Mouse (Mus musculus) CH12.LX (cell line): Measurements from ENCODE around the gene Gm32742.

Source experiments
- CTCF ChIP-seq, 2 experiments: IDR thresholded peaks in 1 of 2; conservative IDR thresholded peaks in 1 of 2; 2 replicates each; pipeline ENCODE4 v1.5.1; 2011 to 2012; ENCODE audit warnings: low read depth in 2 of 2, low read length in 2 of 2, improper control_type of control experiment in 1 of 2, inconsistent platforms in 1 of 2, mild to moderate bottlenecking in 1 of 2, moderate library complexity in 1 of 2
- EP300 ChIP-seq: IDR thresholded peaks from 2 replicates; pipeline ENCODE4 v1.6.1; 2011; ENCODE audit warnings: low read length, improper control_type of control experiment
- ETS1 ChIP-seq: conservative IDR thresholded peaks from 2 replicates; pipeline ENCODE4 v1.6.1; 2012; ENCODE audit warnings: low read depth, mild to moderate bottlenecking, inconsistent platforms, low read length, improper control_type of control experiment, moderate library complexity
- MAFK ChIP-seq: IDR thresholded peaks from 2 replicates; pipeline ENCODE4 v1.6.1; 2011; ENCODE audit warnings: low read length, improper control_type of control experiment; ENCODE audit not compliant: insufficient replicate concordance
- MAX ChIP-seq: IDR thresholded peaks from 2 replicates; pipeline ENCODE4 v1.6.1; 2011; ENCODE audit warnings: low read length, improper control_type of control experiment
- MAZ ChIP-seq: IDR thresholded peaks from 2 replicates; pipeline ENCODE4 v1.6.1; 2012; ENCODE audit warnings: low read depth, mild to moderate bottlenecking, inconsistent platforms, low read length, improper control_type of control experiment, moderate library complexity
- MYC ChIP-seq: IDR thresholded peaks from 2 replicates; pipeline ENCODE4 v1.6.1; 2011; ENCODE audit warnings: low read depth, mild to moderate bottlenecking, improper control_type of control experiment, low read length
- POLR2A ChIP-seq: IDR thresholded peaks from 2 replicates; pipeline ENCODE4 v1.6.1; 2011; ENCODE audit warnings: low read depth, mild to moderate bottlenecking, improper control_type of control experiment, low read length
- POLR2AphosphoS2 ChIP-seq: IDR thresholded peaks from 2 replicates; pipeline ENCODE4 v1.6.1; 2011; ENCODE audit warnings: low read depth, low read length, improper control_type of control experiment
- SMC3 ChIP-seq: IDR thresholded peaks from 2 replicates; pipeline ENCODE4 v1.6.1; 2011; ENCODE audit warnings: low read depth, low read length, improper control_type of control experiment

DNA sequence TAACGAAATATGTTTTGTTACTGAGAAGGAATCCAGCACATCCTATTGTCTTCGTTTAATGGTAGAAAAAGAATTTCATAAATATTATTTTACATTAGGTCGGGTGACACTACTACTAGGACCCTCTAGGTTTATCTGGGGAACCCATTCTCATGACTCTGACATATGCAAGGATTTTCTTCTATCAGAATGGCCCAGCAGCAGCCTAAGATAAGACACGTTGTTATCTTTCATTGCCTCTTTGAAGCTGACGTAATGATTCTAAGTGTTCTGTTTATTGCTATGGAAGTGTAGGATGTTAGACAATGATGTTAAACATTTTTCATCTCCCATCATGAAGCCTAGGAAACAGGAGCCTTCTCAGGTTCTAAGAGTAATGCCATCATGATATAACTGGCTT, 71.6 kb downstream of the Gm32742 start:
- TF ChIP-seq POLR2A (no peak), POLR2AphosphoS2 (no peak), CTCF (conservative IDR thresholded peaks at IDR 0.05 in 1 of 2, IDR thresholded peaks at IDR 0.05 in 1 of 2; ENCODE audit: low read depth in 2 of 2, low read length in 2 of 2) (no peak), MAZ (no peak), MAX (no peak), ETS1 (no peak), SMC3 (no peak), MYC (no peak), EP300 (no peak), MAFK (no peak)
